Mouse (Mus musculus): ENCODE measurements at regions not wholly inside any gene's neighbourhood (a gene's known extent, or its start where the extent isn't known, plus 50 kb on each side); places are given as distances from the start of the nearest gene placed in this dataset.

- H3K36me3 ChIP-seq (ENCODE audit: control insufficient read depth, insufficient read depth, low read length), result no peaks in the 10 kb centered on the region
- no peak overlapping the region for H3K27ac ChIP-seq (ENCODE audit: low read depth, low read length)
- no peak for ATAC-seq (ENCODE audit: low read depth)
- H3K4me3 ChIP-seq (ENCODE audit: low read depth, low read length), result no peak overlapping the region
- no peaks in the 10 kb centered on the region for H3K9me3 ChIP-seq (ENCODE audit: control insufficient read depth, low read length)
- WGBS, result 90% methylated on average over 5 of the region's 6 CpGs
- no peak overlapping the region for H3K9ac ChIP-seq (replicated peaks; ENCODE audit: low read depth, low read length)
- no peaks in the 10 kb centered on the region for H3K27me3 ChIP-seq (ENCODE audit: control insufficient read depth, insufficient read depth, low read length)
- no peak overlapping the region for H3K4me2 ChIP-seq (ENCODE audit: low read depth, low read length)
- no peaks in the 10 kb centered on the region for H3K4me1 ChIP-seq (ENCODE audit: control insufficient read depth, insufficient read depth, low read length)
Measured at GRCm38 (mm10) chr6:143412721-143413120, 245.7 kb downstream of the Etnk1 start.

GRCm38 (mm10) chr6:143414590-143415382 is 247.8 kb downstream of the Etnk1 start:
- Histone ChIP-seq H3K27ac (ENCODE audit: low read depth, low read length) (no peak overlapping the region), H3K4me2 (ENCODE audit: low read depth, low read length) (no peak overlapping the region), H3K9ac (replicated peaks; ENCODE audit: low read depth, low read length) (no peak overlapping the region), H3K4me1 (ENCODE audit: control insufficient read depth, insufficient read depth, low read length) (no peaks in the 10 kb centered on the region), H3K36me3 (ENCODE audit: control insufficient read depth, insufficient read depth, low read length) (no peaks in the 10 kb centered on the region), H3K9me3 (ENCODE audit: control insufficient read depth, low read length) (no peaks in the 10 kb centered on the region), H3K27me3 (ENCODE audit: control insufficient read depth, insufficient read depth, low read length) (no peaks in the 10 kb centered on the region), H3K4me3 (ENCODE audit: low read depth, low read length) (no peak overlapping the region)
- ATAC-seq (ENCODE audit: low read depth), result no peak
- WGBS, result 87% methylated on average over 27 of the region's 27 CpGs

- WGBS, result 90% methylated on average over 12 of the region's 12 CpGs
- ATAC-seq (ENCODE audit: low read depth), result no peak
- H3K9ac ChIP-seq (replicated peaks; ENCODE audit: low read depth, low read length), result no peak overlapping the region
- H3K36me3 ChIP-seq (ENCODE audit: control insufficient read depth, insufficient read depth, low read length), result no peaks in the 10 kb centered on the region
- no peak overlapping the region for H3K4me3 ChIP-seq (ENCODE audit: low read depth, low read length)
- H3K9me3 ChIP-seq (ENCODE audit: control insufficient read depth, low read length), result no peaks in the 10 kb centered on the region
- no peak overlapping the region for H3K4me2 ChIP-seq (ENCODE audit: low read depth, low read length)
- no peaks in the 10 kb centered on the region for H3K27me3 ChIP-seq (ENCODE audit: control insufficient read depth, insufficient read depth, low read length)
- H3K4me1 ChIP-seq (ENCODE audit: control insufficient read depth, insufficient read depth, low read length), result no peaks in the 10 kb centered on the region
- no peak overlapping the region for H3K27ac ChIP-seq (ENCODE audit: low read depth, low read length)
Measured at GRCm38 (mm10) chr6:143415383-143415778, 248.4 kb downstream of the Etnk1 start.

- Histone ChIP-seq H3K4me2 (ENCODE audit: low read depth, low read length) (no peak overlapping the region), H3K9ac (replicated peaks; ENCODE audit: low read depth, low read length) (no peak overlapping the region), H3K27me3 (ENCODE audit: control insufficient read depth, insufficient read depth, low read length) (no peaks in the 10 kb centered on the region), H3K27ac (ENCODE audit: low read depth, low read length) (no peak overlapping the region), H3K9me3 (ENCODE audit: control insufficient read depth, low read length) (no peaks in the 10 kb centered on the region), H3K4me3 (ENCODE audit: low read depth, low read length) (no peak overlapping the region), H3K4me1 (ENCODE audit: control insufficient read depth, insufficient read depth, low read length) (no peaks in the 10 kb centered on the region), H3K36me3 (ENCODE audit: control insufficient read depth, insufficient read depth, low read length) (no peaks in the 10 kb centered on the region)
- ATAC-seq (ENCODE audit: low read depth), result no peak
- 89% methylated on average over 7 of the region's 7 CpGs for WGBS
Measured at GRCm38 (mm10) chr6:143419872-143420271, 252.9 kb downstream of the Etnk1 start.

GRCm38 (mm10) chr6:143423026-143423425 is 256.0 kb downstream of the Etnk1 start:
- Histone ChIP-seq H3K9me3 (ENCODE audit: control insufficient read depth, low read length) (no peaks in the 10 kb centered on the region), H3K36me3 (ENCODE audit: control insufficient read depth, insufficient read depth, low read length) (no peaks in the 10 kb centered on the region), H3K4me3 (ENCODE audit: low read depth, low read length) (no peak overlapping the region), H3K27ac (ENCODE audit: low read depth, low read length) (no peak overlapping the region), H3K27me3 (ENCODE audit: control insufficient read depth, insufficient read depth, low read length) (no peaks in the 10 kb centered on the region), H3K9ac (replicated peaks; ENCODE audit: low read depth, low read length) (no peak overlapping the region), H3K4me2 (ENCODE audit: low read depth, low read length) (no peak overlapping the region), H3K4me1 (ENCODE audit: control insufficient read depth, insufficient read depth, low read length) (no peaks in the 10 kb centered on the region)
- 93% methylated on average over 14 of the region's 14 CpGs for WGBS
- no peak for ATAC-seq (ENCODE audit: low read depth)

- H3K4me2 ChIP-seq (ENCODE audit: low read depth, low read length), result no peak overlapping the region
- H3K27ac ChIP-seq (ENCODE audit: low read depth, low read length), result no peak overlapping the region
- 48% methylated on average over 17 of the region's 17 CpGs for WGBS
- no peak overlapping the region for H3K9ac ChIP-seq (replicated peaks; ENCODE audit: low read depth, low read length)
- H3K4me3 ChIP-seq (ENCODE audit: low read depth, low read length), result no peak overlapping the region
- no peak for ATAC-seq (ENCODE audit: low read depth)
- no peaks in the 10 kb centered on the region for H3K9me3 ChIP-seq (ENCODE audit: control insufficient read depth, low read length)
- H3K4me1 ChIP-seq (ENCODE audit: control insufficient read depth, insufficient read depth, low read length), result no peaks in the 10 kb centered on the region
- no peaks in the 10 kb centered on the region for H3K36me3 ChIP-seq (ENCODE audit: control insufficient read depth, insufficient read depth, low read length)
- H3K27me3 ChIP-seq (ENCODE audit: control insufficient read depth, insufficient read depth, low read length), result no peaks in the 10 kb centered on the region
Measured at GRCm38 (mm10) chr6:143425182-143425829, 258.3 kb downstream of the Etnk1 start.

GRCm38 (mm10) chr6:143431896-143432450 is 265.0 kb downstream of the Etnk1 start:
- Histone ChIP-seq H3K4me1 (ENCODE audit: control insufficient read depth, insufficient read depth, low read length) (no peaks in the 10 kb centered on the region), H3K27me3 (ENCODE audit: control insufficient read depth, insufficient read depth, low read length) (no peaks in the 10 kb centered on the region), H3K36me3 (ENCODE audit: control insufficient read depth, insufficient read depth, low read length) (no peaks in the 10 kb centered on the region), H3K9me3 (ENCODE audit: control insufficient read depth, low read length) (no peaks in the 10 kb centered on the region), H3K27ac (ENCODE audit: low read depth, low read length) (no peak overlapping the region), H3K9ac (replicated peaks; ENCODE audit: low read depth, low read length) (no peak overlapping the region), H3K4me3 (ENCODE audit: low read depth, low read length) (no peak overlapping the region), H3K4me2 (ENCODE audit: low read depth, low read length) (no peak overlapping the region)
- WGBS, result 89% methylated on average over 13 of the region's 13 CpGs
- ATAC-seq (ENCODE audit: low read depth), result no peak

GRCm38 (mm10) chr6:143437367-143438271 is 270.6 kb downstream of the Etnk1 start:
- Histone ChIP-seq H3K27me3 (ENCODE audit: control insufficient read depth, insufficient read depth, low read length) (no peaks in the 10 kb centered on the region), H3K9me3 (ENCODE audit: control insufficient read depth, low read length) (no peaks in the 10 kb centered on the region), H3K9ac (replicated peaks; ENCODE audit: low read depth, low read length) (no peak overlapping the region), H3K4me1 (ENCODE audit: control insufficient read depth, insufficient read depth, low read length) (0 out of 2 replicates have a peak, but pooled peaks cover 3% of the 10 kb centered on the region), H3K36me3 (ENCODE audit: control insufficient read depth, insufficient read depth, low read length) (no peaks in the 10 kb centered on the region), H3K27ac (ENCODE audit: low read depth, low read length) (no peak overlapping the region), H3K4me2 (ENCODE audit: low read depth, low read length) (no peak overlapping the region), H3K4me3 (ENCODE audit: low read depth, low read length) (no peak overlapping the region)
- WGBS, result 65% methylated on average over 32 of the region's 32 CpGs
- ATAC-seq (ENCODE audit: low read depth), result no peak
